Mouse (Mus musculus): ENCODE results near the gene Olfr889. TPM values are rescaled to one million over a fixed set of nuclear protein-coding genes. Genes with fewer than 3 reads are reported as not detected.
"Not testable (repeated sequence)": the region's sequence is repeated elsewhere in the genome, so short reads cannot be mapped to it uniquely, and the experiment has no call there.

Gene Olfr889
- 0.04 TPM in 1 of 2 replicates, not detected in the other for polyA plus RNA-seq (2016; fragmentation: Nextera tagmentation; extraction: Ambion mirVana)

GRCm38 (mm10) chr9:38114898-38115297 is at the start of gene Olfr889:
Olfr889 (plus strand) TSS chr9:38115198.
- Histone ChIP-seq H3K4me1 (replicated peaks) (no peaks in the 10 kb centered on the region), H3K36me3 (no peaks in the 10 kb centered on the region), H3K27ac (no peak within 1 kb of the TSS), H3K27me3 (no peaks in the 10 kb centered on the region), H3K4me2 (no peak within 1 kb of the TSS), H3K9ac (replicated peaks) (no peak within 1 kb of the TSS), H3K4me3 (replicated peaks) (no peak within 1 kb of the TSS), H3K9me3 (no peaks in the 10 kb centered on the region)
- ATAC-seq (ENCODE audit: insufficient number of reproducible peaks, insufficient read depth, low FRiP score, low TSS enrichment, low read depth): no peak

DNA sequence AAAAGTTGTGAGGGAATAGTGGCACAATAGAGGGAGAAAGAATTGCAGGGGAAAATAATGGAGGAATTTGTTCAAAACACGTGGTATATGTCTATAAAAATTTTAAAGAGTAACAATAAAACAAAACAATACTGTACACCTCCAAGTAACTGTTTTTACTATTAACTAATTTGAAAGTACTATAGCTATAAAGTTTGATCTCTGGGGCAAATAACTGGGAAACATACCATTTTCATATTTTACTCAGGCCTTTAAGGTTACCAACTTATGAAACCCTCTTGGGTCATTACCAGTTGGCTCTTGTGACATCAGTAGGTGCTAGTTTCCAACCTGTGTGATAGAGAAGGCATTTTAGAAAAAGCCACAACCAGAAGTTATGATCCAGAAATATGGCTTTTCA is 31.2 kb upstream of the Olfr889 start, which contains the start of gene Olfr887:
Olfr887 (plus strand) TSS at position 301 of the 400 bp plus-strand sequence.
- H3K4me2 ChIP-seq: no peak within 1 kb of the TSS
- H3K9me3 ChIP-seq: no peaks in the 10 kb centered on the region
- no peak for ATAC-seq (ENCODE audit: insufficient number of reproducible peaks, insufficient read depth, low FRiP score, low TSS enrichment, low read depth)
- H3K4me3 ChIP-seq (replicated peaks): no peak within 1 kb of the TSS
- 68% methylated on average over 1 of the region's 1 CpGs for WGBS
- no peaks in the 10 kb centered on the region for H3K36me3 ChIP-seq
- H3K27ac ChIP-seq: no peak within 1 kb of the TSS
- no peaks in the 10 kb centered on the region for H3K4me1 ChIP-seq (replicated peaks)
- H3K27me3 ChIP-seq: no peaks in the 10 kb centered on the region
- no peak within 1 kb of the TSS for H3K9ac ChIP-seq (replicated peaks)

DNA sequence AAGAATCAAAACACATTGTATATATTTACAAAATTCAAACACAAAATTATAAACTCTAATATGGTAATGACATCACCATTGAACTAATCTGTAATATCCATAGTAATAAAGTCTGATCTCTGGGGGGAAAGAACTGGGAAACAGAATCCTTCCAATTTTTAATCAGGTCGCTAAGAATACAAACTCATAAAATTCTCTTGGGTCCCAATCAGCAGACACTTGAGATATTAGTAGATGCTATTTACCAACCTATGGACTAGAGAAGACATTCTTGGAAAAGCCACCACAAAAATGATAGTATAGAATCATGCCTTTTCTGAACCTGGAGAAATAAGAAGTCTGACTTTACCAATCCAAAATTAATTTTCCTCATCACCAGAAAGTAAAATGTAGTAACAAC is 7.2 kb upstream of the Olfr889 start, which contains the start of gene Olfr888:
Olfr888 (plus strand) TSS at position 301 of the 400 bp plus-strand sequence.
- Histone ChIP-seq H3K4me1 (replicated peaks) (no peaks in the 10 kb centered on the region), H3K4me2 (no peak within 1 kb of the TSS), H3K4me3 (replicated peaks) (no peak within 1 kb of the TSS), H3K27me3 (no peaks in the 10 kb centered on the region), H3K9me3 (no peaks in the 10 kb centered on the region), H3K27ac (no peak within 1 kb of the TSS), H3K36me3 (no peaks in the 10 kb centered on the region), H3K9ac (replicated peaks) (no peak within 1 kb of the TSS)
- no peak for ATAC-seq (ENCODE audit: insufficient number of reproducible peaks, insufficient read depth, low FRiP score, low TSS enrichment, low read depth)
- 86% methylated on average over 1 of the region's 1 CpGs for WGBS

DNA sequence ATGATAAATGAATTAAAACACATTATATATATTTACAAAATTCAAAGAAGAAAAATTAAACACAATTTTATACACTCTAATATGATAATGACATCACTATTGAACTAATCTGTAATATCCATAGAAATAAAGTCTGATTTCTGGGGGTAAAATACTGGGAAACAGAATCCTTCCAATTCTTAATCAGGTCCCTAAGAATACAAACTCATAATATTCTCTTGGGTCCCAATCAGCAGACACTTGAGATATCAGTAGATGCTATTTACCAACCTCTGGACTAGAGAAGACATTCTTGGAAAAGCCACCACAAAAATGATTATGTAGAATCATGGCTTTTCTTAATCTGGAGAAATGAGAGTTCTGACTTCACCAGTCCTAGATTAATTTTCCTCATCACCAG is 27.2 kb downstream of the Olfr889 start, which contains the start of gene Olfr890:
Olfr890 (plus strand) TSS at position 301 of the 400 bp plus-strand sequence.
- Histone ChIP-seq H3K4me1 (replicated peaks) (no peaks in the 10 kb centered on the region), H3K9ac (replicated peaks) (no peak within 1 kb of the TSS), H3K27me3 (no peaks in the 10 kb centered on the region), H3K27ac (no peak within 1 kb of the TSS), H3K36me3 (no peaks in the 10 kb centered on the region), H3K4me3 (replicated peaks) (no peak within 1 kb of the TSS), H3K4me2 (no peak within 1 kb of the TSS), H3K9me3 (no peaks in the 10 kb centered on the region)
- ATAC-seq (ENCODE audit: insufficient number of reproducible peaks, insufficient read depth, low FRiP score, low TSS enrichment, low read depth): no peak

DNA sequence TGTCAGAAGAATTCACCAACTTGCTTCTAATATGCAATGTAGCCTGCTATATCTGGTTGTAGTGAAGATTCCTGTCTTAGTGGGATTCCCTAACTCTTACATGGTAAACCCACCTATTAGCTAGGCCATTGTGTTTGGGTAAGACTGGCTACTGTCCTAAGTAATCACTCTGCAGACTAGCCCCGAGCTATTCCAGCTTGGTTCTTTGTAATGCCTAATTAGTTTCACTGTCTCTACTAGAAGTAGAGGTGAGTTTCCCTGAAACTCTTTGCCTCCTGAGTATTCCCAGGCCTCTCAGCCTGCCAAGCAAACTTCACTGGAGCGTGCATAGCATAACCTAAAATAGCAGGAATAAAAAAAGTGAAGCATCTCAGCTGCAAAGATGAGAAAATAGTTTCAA is 53.3 kb downstream of the Olfr889 start:
- not testable (repeated sequence) for H3K4me3 ChIP-seq (replicated peaks); H3K9ac ChIP-seq (replicated peaks); H3K27me3 ChIP-seq; H3K27ac ChIP-seq; H3K9me3 ChIP-seq; ATAC-seq (ENCODE audit: insufficient number of reproducible peaks, insufficient read depth, low FRiP score, low TSS enrichment, low read depth); H3K4me2 ChIP-seq; H3K4me1 ChIP-seq (replicated peaks); H3K36me3 ChIP-seq
- 50% methylated on average over 2 of the region's 2 CpGs for WGBS

Other genes starting within 250 kb of the Olfr889 start
- not detected in 2 replicates for gene Olfr145, start 218.5 kb upstream of the Olfr889 start, polyA plus RNA-seq (2016; fragmentation: Nextera tagmentation; extraction: Ambion mirVana)
- gene Olfr878, start 197.4 kb upstream of the Olfr889 start, polyA plus RNA-seq (2016; fragmentation: Nextera tagmentation; extraction: Ambion mirVana): not detected in 2 replicates
- not detected in 2 replicates for gene Olfr881, start 123.4 kb upstream of the Olfr889 start, polyA plus RNA-seq (2016; fragmentation: Nextera tagmentation; extraction: Ambion mirVana)
- gene Olfr883, start 89.4 kb upstream of the Olfr889 start, polyA plus RNA-seq (2016; fragmentation: Nextera tagmentation; extraction: Ambion mirVana): not detected in 2 replicates
- not detected in 2 replicates for gene Olfr884, start 68.6 kb upstream of the Olfr889 start, polyA plus RNA-seq (2016; fragmentation: Nextera tagmentation; extraction: Ambion mirVana)
- not detected in 2 replicates for gene Olfr885, start 53.9 kb upstream of the Olfr889 start, polyA plus RNA-seq (2016; fragmentation: Nextera tagmentation; extraction: Ambion mirVana)
- gene Olfr887, start 31.1 kb upstream of the Olfr889 start, polyA plus RNA-seq (2016; fragmentation: Nextera tagmentation; extraction: Ambion mirVana): not detected in 2 replicates
- not detected in 2 replicates for gene Olfr888, start 7.1 kb upstream of the Olfr889 start, polyA plus RNA-seq (2016; fragmentation: Nextera tagmentation; extraction: Ambion mirVana)
- not detected in 2 replicates for gene Olfr890, start 27.3 kb downstream of the Olfr889 start, polyA plus RNA-seq (2016; fragmentation: Nextera tagmentation; extraction: Ambion mirVana)
- not detected in 2 replicates for gene Olfr891, start 65.6 kb downstream of the Olfr889 start, polyA plus RNA-seq (2016; fragmentation: Nextera tagmentation; extraction: Ambion mirVana)
- gene Olfr893, start 93.2 kb downstream of the Olfr889 start, polyA plus RNA-seq (2016; fragmentation: Nextera tagmentation; extraction: Ambion mirVana): not detected in 2 replicates
- gene Olfr894, start 102.9 kb downstream of the Olfr889 start, polyA plus RNA-seq (2016; fragmentation: Nextera tagmentation; extraction: Ambion mirVana): not detected in 2 replicates
- gene Olfr143, start 137.6 kb downstream of the Olfr889 start, polyA plus RNA-seq (2016; fragmentation: Nextera tagmentation; extraction: Ambion mirVana): not detected in 2 replicates
- gene Olfr895, start 152.7 kb downstream of the Olfr889 start, polyA plus RNA-seq (2016; fragmentation: Nextera tagmentation; extraction: Ambion mirVana): not detected in 2 replicates
- gene Olfr896-ps1, start 175.9 kb downstream of the Olfr889 start, polyA plus RNA-seq (2016; fragmentation: Nextera tagmentation; extraction: Ambion mirVana): not detected in 2 replicates
- not detected in 2 replicates for gene Olfr25, start 213.9 kb downstream of the Olfr889 start, polyA plus RNA-seq (2016; fragmentation: Nextera tagmentation; extraction: Ambion mirVana)
- gene Olfr898, start 233.2 kb downstream of the Olfr889 start, polyA plus RNA-seq (2016; fragmentation: Nextera tagmentation; extraction: Ambion mirVana): not detected in 2 replicates

All from limb, embryonic 12.5 days (tissue).